Mouse (Mus musculus) testis, adult 2 months (tissue): Measurements from ENCODE around the gene Pon1. TPM values are rescaled to one million over a fixed set of nuclear protein-coding genes. Genes with fewer than 3 reads are reported as not detected.

ENCODE experiments used
- H3K27ac ChIP-seq: fragments of 200-500 bp; 2 replicates; pipeline ENCODE4 v1.5.1; 2012; ENCODE audit warnings: low read depth, low read length; ENCODE audit not compliant: control insufficient read depth, insufficient read depth
- H3K27me3 ChIP-seq: fragments of 200-500 bp; 2 replicates; pipeline ENCODE4 v1.6.1; 2012; ENCODE audit warnings: mild to moderate bottlenecking, low read length, moderate library complexity; ENCODE audit not compliant: control insufficient read depth, insufficient read depth
- H3K36me3 ChIP-seq: fragments of 200-500 bp; 2 replicates; pipeline ENCODE4 v1.6.1; 2012; ENCODE audit warnings: mild to moderate bottlenecking, low read length; ENCODE audit not compliant: control insufficient read depth, insufficient read depth
- H3K4me1 ChIP-seq: fragments of 200-500 bp; 2 replicates; pipeline ENCODE4 v1.6.1; 2012; ENCODE audit warnings: low read length; ENCODE audit not compliant: control insufficient read depth, insufficient read depth
- H3K4me3 ChIP-seq: fragments of 200-500 bp; 2 replicates; pipeline ENCODE4 v1.5.1; 2012; ENCODE audit warnings: low read depth, mild to moderate bottlenecking, low read length, moderate library complexity, mixed read lengths; ENCODE audit not compliant: control insufficient read depth
- CTCF ChIP-seq: fragments of 200-500 bp; IDR thresholded peaks from 2 replicates; pipeline ENCODE4 v1.5.1; 2012; ENCODE audit warnings: low read depth, mild to moderate bottlenecking, inconsistent platforms, low read length, moderate library complexity; ENCODE audit not compliant: control insufficient read depth, insufficient read depth, insufficient replicate concordance
- POLR2A ChIP-seq: fragments of 200-500 bp; IDR thresholded peaks from 2 replicates; pipeline ENCODE4 v1.6.1; 2012; ENCODE audit warnings: low read depth, mild to moderate bottlenecking, inconsistent platforms, low read length, moderate library complexity; ENCODE audit not compliant: control insufficient read depth
- polyA plus RNA-seq: library from polyadenylated mRNA; depleted of rRNA; stranded (reverse); fragments of >200 nt; gene quantifications from 2 replicates; pipeline ENCODE4 v1.2.3, GENCODE M21; 2012; rRNA removed

Pon1 gene
- polyA plus RNA-seq, 1 experiment: not detected

DNA sequence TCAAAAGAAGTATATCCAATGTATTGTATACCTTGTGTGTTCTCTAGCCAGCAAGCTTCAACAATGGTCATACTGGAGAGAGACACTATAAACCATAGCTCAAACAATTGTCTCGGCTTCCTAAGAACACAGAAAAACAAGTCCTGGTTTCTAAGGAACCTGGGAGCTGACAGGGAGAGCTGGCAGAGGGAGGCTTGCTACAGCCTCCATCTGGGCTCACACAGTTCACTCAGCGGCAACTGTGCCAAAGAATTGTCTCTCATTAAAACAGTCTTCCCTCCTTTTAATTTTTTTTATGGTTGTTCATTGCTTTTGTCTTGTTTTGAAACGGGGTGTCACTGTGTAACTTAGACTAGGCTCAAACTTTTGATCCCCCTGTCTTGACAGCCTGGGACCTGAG lies 73.5 kb downstream of the Pon1 start:
- Histone ChIP-seq H3K4me1 (no peaks in the 10 kb centered on the region), H3K36me3 (no peaks in the 10 kb centered on the region), H3K27ac (no peak overlapping the region), H3K4me3 (no peak overlapping the region), H3K27me3 (no peaks in the 10 kb centered on the region)
- TF ChIP-seq CTCF: no peak
- no peak for TF ChIP-seq POLR2A

- H3K27me3 ChIP-seq: no peaks in the 10 kb centered on the region
- H3K36me3 ChIP-seq: no peaks in the 10 kb centered on the region
- TF ChIP-seq CTCF: no peak
- no peak for TF ChIP-seq POLR2A
- no peak overlapping the region for H3K27ac ChIP-seq
- H3K4me1 ChIP-seq: no peaks in the 10 kb centered on the region
- H3K4me3 ChIP-seq: no peak overlapping the region
Observed at GRCm38 (mm10) chr6:5119181-5119910, 74.4 kb downstream of the Pon1 start.

Other genes starting within 250 kb of the Pon1 start
- 3.6 and 4.0 TPM in 2 replicates for gene Pon3, start 62.3 kb upstream of the Pon1 start, polyA plus RNA-seq
- gene Pon2, start 104.5 kb upstream of the Pon1 start, polyA plus RNA-seq: 21.9 and 27.9 TPM in 2 replicates
- gene Asb4, start 189.4 kb upstream of the Pon1 start, polyA plus RNA-seq: 25.4 and 36.5 TPM in 2 replicates